Mouse (Mus musculus): ENCODE data around the gene Rhbdl3.
"Not testable (repeated sequence)": the region's sequence is repeated elsewhere in the genome, so short reads cannot be mapped to it uniquely, and the experiment has no call there.

Rhbdl3 gene

GRCm38 (mm10) chr11:80313462-80313861 lies 12.8 kb downstream of the Rhbdl3 start:
- DNase-seq (ENCODE audit: low spot score), result no peak

GRCm38 (mm10) chr11:80313944-80314343 lies 13.2 kb downstream of the Rhbdl3 start:
- DNase-seq (ENCODE audit: low spot score), result no peak

GRCm38 (mm10) chr11:80315743-80316639 lies 15.3 kb downstream of the Rhbdl3 start:
- DNase-seq (ENCODE audit: low spot score), result no peak

GRCm38 (mm10) chr11:80323255-80323654 lies 22.5 kb downstream of the Rhbdl3 start:
- no peak for DNase-seq (ENCODE audit: low spot score)

- no peak for DNase-seq (ENCODE audit: low spot score)
These were observed 23.9 kb downstream of the Rhbdl3 start for GRCm38 (mm10) chr11:80324636-80325035.

- no peak for DNase-seq (ENCODE audit: low spot score)
These were observed 32.1 kb downstream of the Rhbdl3 start for GRCm38 (mm10) chr11:80332709-80333400.

- no peak for DNase-seq (ENCODE audit: low spot score)
These were observed 35.1 kb downstream of the Rhbdl3 start for GRCm38 (mm10) chr11:80335609-80336350.

- DNase-seq (ENCODE audit: low spot score), result no peak
These were observed 35.6 kb downstream of the Rhbdl3 start for GRCm38 (mm10) chr11:80336351-80336730.

GRCm38 (mm10) chr11:80342482-80342881 lies 41.8 kb downstream of the Rhbdl3 start:
- DNase-seq (ENCODE audit: low spot score), result no peak

- DNase-seq (ENCODE audit: low spot score), result peak; percentile 84
These were observed 51.2 kb downstream of the Rhbdl3 start for GRCm38 (mm10) chr11:80351832-80352430.

GRCm38 (mm10) chr11:80354832-80355231 lies 54.1 kb downstream of the Rhbdl3 start:
- no peak for DNase-seq (ENCODE audit: low spot score)

- DNase-seq (ENCODE audit: low spot score), result no peak
These were observed 68.2 kb downstream of the Rhbdl3 start for GRCm38 (mm10) chr11:80368949-80369348.

- DNase-seq (ENCODE audit: low spot score), result no peak
These were observed 75.9 kb downstream of the Rhbdl3 start for GRCm38 (mm10) chr11:80376651-80377050.

- DNase-seq (ENCODE audit: low spot score), result peak; percentile 72
These were observed 77.2 kb downstream of the Rhbdl3 start, which contains the start of gene 5730455P16Rik for GRCm38 (mm10) chr11:80377712-80378451. 5730455P16Rik (minus strand) TSS chr11:80378034.

GRCm38 (mm10) chr11:80378452-80379068 lies 77.8 kb downstream of the Rhbdl3 start:
- not testable (repeated sequence) for DNase-seq (ENCODE audit: low spot score)

GRCm38 (mm10) chr11:80379184-80379583 lies 78.5 kb downstream of the Rhbdl3 start:
- DNase-seq (ENCODE audit: low spot score), result not testable (repeated sequence)

GRCm38 (mm10) chr11:80382626-80383018 lies 81.9 kb downstream of the Rhbdl3 start:
- peak; percentile 19 for DNase-seq (ENCODE audit: low spot score)

- DNase-seq (ENCODE audit: low spot score), result peak; percentile 94
These were observed 82.4 kb downstream of the Rhbdl3 start, which contains the start of gene Zfp207 for GRCm38 (mm10) chr11:80383019-80383625. Zfp207 (plus strand) TSS chr11:80383279.

- no peak for DNase-seq (ENCODE audit: low spot score)
These were observed 82.9 kb downstream of the Rhbdl3 start for GRCm38 (mm10) chr11:80383626-80384046.

GRCm38 (mm10) chr11:80384461-80384860 lies 83.7 kb downstream of the Rhbdl3 start:
- no peak for DNase-seq (ENCODE audit: low spot score)
